Mouse (Mus musculus) small intestine, adult 2 months (tissue): ENCODE data around the gene Slc25a16. TPM values are rescaled to one million over a fixed set of nuclear protein-coding genes. Genes with fewer than 3 reads are reported as not detected.
A peak's percentile ranks its signal among the peaks of the same experiment; 100 is the strongest.

Source experiments
- H3K27ac ChIP-seq: fragments of 200-500 bp; 2 replicates; pipeline ENCODE4 v1.5.1; 2012; ENCODE audit warnings: low read depth, low read length, control low read depth, inconsistent platforms; ENCODE audit not compliant: insufficient read depth
- H3K27me3 ChIP-seq: fragments of 200-500 bp; 2 replicates; pipeline ENCODE4 v1.6.1; 2012; ENCODE audit warnings: mild to moderate bottlenecking, moderate library complexity, low read length, inconsistent platforms; ENCODE audit not compliant: control insufficient read depth, insufficient read depth
- H3K36me3 ChIP-seq: fragments of 200-500 bp; 2 replicates; pipeline ENCODE4 v1.6.1; 2012; ENCODE audit warnings: mild to moderate bottlenecking, low read length, control low read depth, inconsistent platforms; ENCODE audit not compliant: control insufficient read depth, insufficient read depth
- H3K4me1 ChIP-seq: fragments of 200-500 bp; 2 replicates; pipeline ENCODE4 v1.6.1; 2012; ENCODE audit warnings: low read length, inconsistent platforms, mixed read lengths; ENCODE audit not compliant: control insufficient read depth, insufficient read depth, insufficient read length
- H3K4me3 ChIP-seq: fragments of 200-500 bp; 2 replicates; pipeline ENCODE4 v1.5.1; 2012; ENCODE audit warnings: low read depth, mild to moderate bottlenecking, control low read depth, inconsistent platforms, low read length, moderate library complexity
- CTCF ChIP-seq: fragments of 200-500 bp; IDR thresholded peaks from 2 replicates; pipeline ENCODE4 v1.5.1; 2012; ENCODE audit warnings: low read depth, mild to moderate bottlenecking, control low read depth, inconsistent platforms, low read length, moderate library complexity, mixed read lengths; ENCODE audit not compliant: insufficient replicate concordance, insufficient read length; ENCODE audit errors: extremely low read depth
- POLR2A ChIP-seq: fragments of 200-500 bp; IDR thresholded peaks from 2 replicates; pipeline ENCODE4 v1.6.1; 2012; ENCODE audit warnings: low read depth, mild to moderate bottlenecking, control low read depth, inconsistent platforms, low read length, moderate library complexity
- whole genome bisulfite sequencing: fragments of 180-500 bp; shearing (Covaris S2); methylation state at CpG from one replicate; pipeline ENCODE4 v1.1.7; 2018; 5-methylcytosine and 5-hydroxymethylcytosine counted together
- polyA plus RNA-seq: library from polyadenylated mRNA; depleted of rRNA; stranded (reverse); fragments of >200 nt; gene quantifications from 2 replicates; pipeline ENCODE4 v1.2.3, GENCODE M21; 2012; rRNA removed

Slc25a16 gene
- polyA plus RNA-seq, 1 experiment = 31.0 TPM

GRCm38 (mm10) chr10:62979667-62980038, 59.2 kb downstream of the Slc25a16 start:
- 16% methylated on average over 10 of the region's 10 CpGs for WGBS
- Histone ChIP-seq H3K27ac (no peak overlapping the region), H3K4me3 (peak overlapping the region; percentile 100), H3K27me3 (no peaks in the 10 kb centered on the region), H3K4me1 (peaks cover 8% of the 10 kb centered on the region), H3K36me3 (peaks cover 1% of the 10 kb centered on the region; the same call in 1 of the 2 replicates)
- TF ChIP-seq POLR2A = no peak
- no peak for TF ChIP-seq CTCF

GRCm38 (mm10) chr10:62980039-62980954, 59.9 kb downstream of the Slc25a16 start, which contains the start of gene Rufy2:
Gene Rufy2, plus strand, starts transcription at chr10:62980223.
- 1% methylated on average over 75 of the region's 77 CpGs for WGBS
- H3K4me1 ChIP-seq = peaks cover 8% of the 10 kb centered on the region
- H3K27ac ChIP-seq = no peak within 1 kb of the TSS

GRCm38 (mm10) chr10:62984072-62984471, 63.6 kb downstream of the Slc25a16 start:
- Histone ChIP-seq H3K27ac (peak overlapping the region; percentile 54; the same call in 1 of the 2 replicates), H3K27me3 (no peaks in the 10 kb centered on the region)

More at GRCm38 (mm10) chr10:62980039-62980954, 59.9 kb downstream of the Slc25a16 start, which contains the start of gene Rufy2:
- 0 out of 2 replicates have a peak, but pooled peaks cover 1% of the 10 kb centered on the region for H3K36me3 ChIP-seq
- no peaks in the 10 kb centered on the region for H3K27me3 ChIP-seq
- peak within 1 kb of the TSS; percentile 100 for H3K4me3 ChIP-seq
- TF ChIP-seq POLR2A = no peak; the same call in 1 of the 2 replicates
- peak; percentile 71 for TF ChIP-seq CTCF

GRCm38 (mm10) chr10:62984495-62984894, 64.1 kb downstream of the Slc25a16 start:
- H3K4me3 ChIP-seq = peak overlapping the region; percentile 7; the same call in 1 of the 2 replicates
- no peaks in the 10 kb centered on the region for H3K27me3 ChIP-seq
- peaks cover 4% of the 10 kb centered on the region for H3K36me3 ChIP-seq
- 53% methylated on average over 6 of the region's 6 CpGs for WGBS
- H3K27ac ChIP-seq = peak overlapping the region; percentile 54; the same call in 1 of the 2 replicates
- H3K4me1 ChIP-seq = peaks cover 8% of the 10 kb centered on the region
- TF ChIP-seq CTCF = no peak
- TF ChIP-seq POLR2A = no peak

More at GRCm38 (mm10) chr10:62984072-62984471, 63.6 kb downstream of the Slc25a16 start:
- Histone ChIP-seq H3K4me1 (peaks cover 8% of the 10 kb centered on the region), H3K36me3 (peaks cover under 1% of the 10 kb centered on the region; the same call in 1 of the 2 replicates), H3K4me3 (peak overlapping the region; percentile 7; the same call in 1 of the 2 replicates)
- no peak for TF ChIP-seq CTCF
- no peak for TF ChIP-seq POLR2A
- WGBS = 31% methylated on average over 11 of the region's 11 CpGs

GRCm38 (mm10) chr10:62987341-62987740, 66.9 kb downstream of the Slc25a16 start:
- no peaks in the 10 kb centered on the region for H3K27me3 ChIP-seq
- TF ChIP-seq CTCF (peak; percentile 54; the same call in 1 of the 2 replicates), POLR2A (no peak)
- H3K4me3 ChIP-seq = no peak overlapping the region
- H3K27ac ChIP-seq = no peak overlapping the region
- peaks cover 3% of the 10 kb centered on the region; the same call in 1 of the 2 replicates for H3K4me1 ChIP-seq
- 40% methylated on average over 3 of the region's 3 CpGs for WGBS
- H3K36me3 ChIP-seq = peaks cover 15% of the 10 kb centered on the region

GRCm38 (mm10) chr10:62990636-62991035, 70.2 kb downstream of the Slc25a16 start:
- TF ChIP-seq CTCF = no peak
- no peak for TF ChIP-seq POLR2A
- Histone ChIP-seq H3K4me3 (no peak overlapping the region), H3K36me3 (peaks cover 38% of the 10 kb centered on the region), H3K27me3 (no peaks in the 10 kb centered on the region), H3K27ac (no peak overlapping the region), H3K4me1 (no peaks in the 10 kb centered on the region)
- WGBS = 95% methylated on average over 15 of the region's 15 CpGs

- TF ChIP-seq CTCF (no peak), POLR2A (no peak)
- H3K4me1 ChIP-seq = no peaks in the 10 kb centered on the region
- H3K36me3 ChIP-seq = peaks cover 51% of the 10 kb centered on the region
- H3K4me3 ChIP-seq = no peak overlapping the region
- no peaks in the 10 kb centered on the region for H3K27me3 ChIP-seq
- WGBS = 64% methylated on average over 4 of the region's 9 CpGs
- no peak overlapping the region for H3K27ac ChIP-seq
These were observed 73.6 kb downstream of the Slc25a16 start for GRCm38 (mm10) chr10:62993991-62994390.

Other genes starting within 250 kb of the Slc25a16 start
- gene Stox1, start 194.5 kb upstream of the Slc25a16 start, polyA plus RNA-seq = 0.11 and 0.14 TPM in 2 replicates
- 46.4 and 77.7 TPM in 2 replicates for gene Ccar1, start 128.3 kb upstream of the Slc25a16 start, polyA plus RNA-seq
- 0.23 and 0.38 TPM in 2 replicates for gene Tet1, start 11.6 kb upstream of the Slc25a16 start, polyA plus RNA-seq
- gene Dna2, start 26.4 kb downstream of the Slc25a16 start, polyA plus RNA-seq = 1.4 and 3.0 TPM in 2 replicates
- gene Rufy2, start 59.6 kb downstream of the Slc25a16 start, polyA plus RNA-seq = 1.1 TPM in 2 replicates
- 2.7 and 9.4 TPM in 2 replicates for gene Hnrnph3, start 103.6 kb downstream of the Slc25a16 start, polyA plus RNA-seq
- 21.8 and 34.1 TPM in 2 replicates for gene Pbld2, start 103.7 kb downstream of the Slc25a16 start, polyA plus RNA-seq
- 4.7 and 6.7 TPM in 2 replicates for gene Pbld1, start 139.5 kb downstream of the Slc25a16 start, polyA plus RNA-seq
- 0.08 TPM in 1 of 2 replicates, not detected in the other for gene Atoh7, start 179.0 kb downstream of the Slc25a16 start, polyA plus RNA-seq